Mouse (Mus musculus): ENCODE measurements around the gene Mecom.

GRCm38 (mm10) chr3:30160961-30161670 is 386.7 kb downstream of the Mecom start:
- no peak for TF ChIP-seq TCF12 (IDR thresholded peaks at IDR 0.05; ENCODE audit: insufficient read depth, poor library complexity, severe bottlenecking)
- TF ChIP-seq MYOG (IDR thresholded peaks at IDR 0.05; ENCODE audit: control insufficient read depth in 1 of 3, insufficient read depth in 1 of 3, insufficient read length in 2 of 3, low read depth in 2 of 3), result no peak
- no peak for TF ChIP-seq TCF3 (IDR thresholded peaks at IDR 0.05; ENCODE audit: insufficient read length, low read depth)
- no peak for TF ChIP-seq POLR2A (IDR thresholded peaks at IDR 0.05; ENCODE audit: insufficient read length, low read depth)
- TF ChIP-seq MAX (IDR thresholded peaks at IDR 0.05; ENCODE audit: low read depth), result no peak
- TF ChIP-seq E2F4 (IDR thresholded peaks at IDR 0.05; ENCODE audit: insufficient read depth), result no peak
